Comparison of ENCODE assay signal across 15 mouse cellular contexts in genomic region chr11:35841738-35842325, GRCm38 (mm10). TPM values are rescaled to one million over a fixed set of nuclear protein-coding genes. Genes with fewer than 3 reads are reported as not detected.
DNase-seq lines count a peak whose midpoint lies in the region; ATAC-seq and TF ChIP-seq lines count a peak whose summit lies in the region.
"Had no signal": no experiment of that assay in that cellular context is flagged by ENCODE, and none has a peak within 500 bp of the region (broad histone marks: within the 10 kb centered on the region; RNA-seq: fewer than 3 reads in every experiment).

No protein-coding gene starts in this region.

- H3K27ac ChIP-seq in forebrain, embryonic 11.5 days (ENCODE audit: low read depth, low read length), result no peak overlapping the region
- H3K27ac ChIP-seq in forebrain, embryonic 16.5 days (ENCODE audit: low read length), result no peak overlapping the region
- H3K27ac ChIP-seq in thymus, adult 2 months (ENCODE audit: control insufficient read depth, insufficient read depth, low read length), result no peak overlapping the region
- H3K27ac ChIP-seq: intestine, embryonic 15.5 days had no signal

- no peaks in the 10 kb centered on the region for H3K9me3 ChIP-seq in forebrain, embryonic 11.5 days (ENCODE audit: control insufficient read depth, low read length)
- H3K9me3 ChIP-seq in forebrain, embryonic 16.5 days (ENCODE audit: control insufficient read depth, low read length), result no peaks in the 10 kb centered on the region
- H3K9me3 ChIP-seq: intestine, embryonic 15.5 days had no signal

- H3K36me3 ChIP-seq in forebrain, embryonic 11.5 days (ENCODE audit: control insufficient read depth, insufficient read depth, low read length), result no peaks in the 10 kb centered on the region
- H3K36me3 ChIP-seq in forebrain, embryonic 16.5 days (ENCODE audit: control insufficient read depth, insufficient read depth), result peaks cover 5% of the 10 kb centered on the region; the same call in 1 of the 2 replicates
- H3K36me3 ChIP-seq in thymus, adult 2 months (ENCODE audit: control insufficient read depth, insufficient read depth, low read length), result no peaks in the 10 kb centered on the region
- H3K36me3 ChIP-seq: intestine, embryonic 15.5 days had no signal

- no peak for TF ChIP-seq CTCF in thymus, adult 2 months (IDR thresholded peaks at IDR 0.05; ENCODE audit: borderline replicate concordance, control insufficient read depth, extremely low read depth, insufficient read depth, low read length, poor library complexity)

- DNase-seq in forebrain, embryonic 11.5 days (ENCODE audit: low spot score), result no peak
- peak; percentile 13 to 18 for DNase-seq in thymus, postnatal 36 days
- no peak for DNase-seq in thymus, adult 2 months
- DNase-seq in spleen, postnatal 36 days (ENCODE audit: low spot score in 2 of 2), result peak; percentile 47 to 49
- no peak for DNase-seq in ovary, postnatal 36 days (ENCODE audit: low spot score)
- DNase-seq in frontal cortex, postnatal 10 days (ENCODE audit: low spot score in 2 of 2), result no peak
- DNase-seq: cerebellum, adult 11 months; heart, postnatal 36 days; kidney, postnatal 10 days; lung, postnatal 10 days; midbrain, embryonic 14.5 days had no signal

- no peak overlapping the region for H3K9ac ChIP-seq in forebrain, embryonic 11.5 days (ENCODE audit: low read length)
- no peak overlapping the region for H3K9ac ChIP-seq in forebrain, embryonic 16.5 days (replicated peaks; ENCODE audit: low read depth, low read length)
- H3K9ac ChIP-seq: intestine, embryonic 15.5 days had no signal

- H3K4me3 ChIP-seq in forebrain, embryonic 11.5 days (ENCODE audit: low read depth, low read length), result no peak overlapping the region
- no peak overlapping the region for H3K4me3 ChIP-seq in forebrain, embryonic 16.5 days (replicated peaks; ENCODE audit: low read length)
- no peak overlapping the region for H3K4me3 ChIP-seq in thymus, adult 2 months (ENCODE audit: control insufficient read depth, insufficient read depth, low read length)
- H3K4me3 ChIP-seq: intestine, embryonic 15.5 days had no signal

- 0 out of 2 replicates have a peak, but pooled peaks cover 2% of the 10 kb centered on the region for H3K4me1 ChIP-seq in forebrain, embryonic 11.5 days (replicated peaks; ENCODE audit: control insufficient read depth, insufficient read depth, low read length)
- H3K4me1 ChIP-seq in forebrain, embryonic 16.5 days (replicated peaks; ENCODE audit: control insufficient read depth, insufficient read depth, low read length), result no peaks in the 10 kb centered on the region
- peaks cover 4% of the 10 kb centered on the region for H3K4me1 ChIP-seq in thymus, adult 2 months (replicated peaks; ENCODE audit: control insufficient read depth, insufficient read depth, low read length)
- H3K4me1 ChIP-seq: intestine, embryonic 15.5 days had no signal

- TF ChIP-seq POLR2A in thymus, adult 2 months (IDR thresholded peaks at IDR 0.05; ENCODE audit: control insufficient read depth, extremely low read depth, insufficient read depth, low read length, poor library complexity), result no peak

- no peaks in the 10 kb centered on the region for H3K27me3 ChIP-seq in forebrain, embryonic 11.5 days (ENCODE audit: control insufficient read depth, insufficient read depth, low read length)
- no peaks in the 10 kb centered on the region for H3K27me3 ChIP-seq in forebrain, embryonic 16.5 days (replicated peaks; ENCODE audit: control insufficient read depth, insufficient read depth, low read length)
- H3K27me3 ChIP-seq in thymus, adult 2 months (ENCODE audit: control insufficient read depth, insufficient read depth, low read length), result no peaks in the 10 kb centered on the region
- H3K27me3 ChIP-seq: intestine, embryonic 15.5 days had no signal

- 0 out of 2 replicates have a peak, but pooled peaks have one; percentile 16 for ATAC-seq in forebrain, embryonic 11.5 days (replicated peaks; ENCODE audit: low FRiP score)
- ATAC-seq in forebrain, embryonic 16.5 days, result no peak; the same call in 1 of the 2 replicates
- ATAC-seq in common myeloid progenitor, adult 5-6 weeks (replicated peaks; ENCODE audit: low read depth, poor library complexity, severe bottlenecking), result peak; percentile 46
- ATAC-seq: intestine, embryonic 15.5 days had no signal

- 85% methylated on average over 21 of the region's 21 CpGs for WGBS in forebrain, embryonic 11.5 days
- 85% methylated on average over 21 of the region's 21 CpGs for WGBS in forebrain, embryonic 16.5 days
- WGBS in thymus, adult 2 months, result 40% methylated on average over 21 of the region's 21 CpGs

- no peak overlapping the region for H3K4me2 ChIP-seq in forebrain, embryonic 11.5 days (ENCODE audit: low read depth, low read length, severe bottlenecking)
- no peak overlapping the region for H3K4me2 ChIP-seq in forebrain, embryonic 16.5 days (ENCODE audit: low read length)
- H3K4me2 ChIP-seq: intestine, embryonic 15.5 days; liver, embryonic 11.5 days had no signal

RNA-seq across cellular contexts. Expression of gene Rars, which starts 7.5 kb away (rescaled TPM):
- 107 and 110 TPM in 2 replicates for polyA plus RNA-seq in forebrain, embryonic 11.5 days (2014; fragmentation: Nextera tagmentation; extraction: Ambion mirVana)
- 73.1 and 76.2 TPM in 2 replicates for polyA plus RNA-seq in forebrain, embryonic 16.5 days (2015; fragmentation: Nextera tagmentation; extraction: Ambion mirVana)
- polyA plus RNA-seq in thymus, adult 2 months (2012; rRNA removed), result 15.8 and 16.2 TPM in 2 replicates
- total RNA-seq in common myeloid progenitor, adult 5-6 weeks (2017), result 120 and 129 TPM in 2 replicates

RNA-seq across cellular contexts. Expression of gene Fbll1, which starts 43.1 kb away (rescaled TPM):
- polyA plus RNA-seq in forebrain, embryonic 11.5 days (2014; fragmentation: Nextera tagmentation; extraction: Ambion mirVana), result 2.1 and 2.3 TPM in 2 replicates
- polyA plus RNA-seq in forebrain, embryonic 16.5 days (2015; fragmentation: Nextera tagmentation; extraction: Ambion mirVana), result 13.1 and 15.6 TPM in 2 replicates
- 0.11 and 0.15 TPM in 2 replicates for polyA plus RNA-seq in thymus, adult 2 months (2012; rRNA removed)
- not detected in 2 replicates for total RNA-seq in common myeloid progenitor, adult 5-6 weeks (2017)
- total RNA-seq: heart, postnatal 36 days had no signal
- polyA plus RNA-seq: liver, embryonic 11.5 days had no signal

Comparison
In these comparisons a context has a peak if more than half of its experiments do, and no peak if none do; other contexts are left out.
1. DNase-seq: peak in thymus, postnatal 36 days (2 of 2) and spleen, postnatal 36 days (2 of 2); none in forebrain, embryonic 11.5 days (single experiment), thymus, adult 2 months (single experiment), ovary, postnatal 36 days (single experiment) and frontal cortex, postnatal 10 days (0 of 2).